ENCODE assay signal across 10 mouse cellular contexts in genomic region chr14:22259376-22260032, GRCm38 (mm10).
A peak's percentile ranks its signal among the peaks of the same experiment; 100 is the strongest.
DNase-seq lines count a peak whose midpoint lies in the region; ATAC-seq lines count a peak whose summit lies in the region.
"Had no signal": no experiment of that assay in that cellular context is flagged by ENCODE, and none has a peak within 500 bp of the region (broad histone marks: within the 10 kb centered on the region; RNA-seq: fewer than 3 reads in every experiment).

No protein-coding gene starts in this region.

- H3K9me3 ChIP-seq in heart, embryonic 12.5 days (replicated peaks): no peaks in the 10 kb centered on the region
- H3K9me3 ChIP-seq in heart, embryonic 10.5 days: no peaks in the 10 kb centered on the region
- no peaks in the 10 kb centered on the region for H3K9me3 ChIP-seq in forebrain, embryonic 12.5 days
- no peaks in the 10 kb centered on the region for H3K9me3 ChIP-seq in midbrain, embryonic 13.5 days
- H3K9me3 ChIP-seq in intestine, embryonic 15.5 days: no peaks in the 10 kb centered on the region
- H3K9me3 ChIP-seq: limb, embryonic 15.5 days had no signal

- DNase-seq in heart, embryonic 10.5 days (ENCODE audit: low spot score): no peak
- peak; percentile 58 for DNase-seq in MN1 (ENCODE audit: low spot score)
- DNase-seq in kidney, adult 8-10 months: no peak
- no peak for DNase-seq in spleen, postnatal 4 days (ENCODE audit: low spot score in 2 of 2)
- DNase-seq: spleen, adult 18-20 months had no signal

- H3K4me2 ChIP-seq in heart, embryonic 12.5 days: peak overlapping the region; percentile 31; the same call in 1 of the 2 replicates
- peak overlapping the region; percentile 24 for H3K4me2 ChIP-seq in forebrain, embryonic 12.5 days
- H3K4me2 ChIP-seq in midbrain, embryonic 13.5 days (replicated peaks): peak overlapping the region; percentile 19; the same call in 1 of the 2 replicates
- H3K4me2 ChIP-seq in intestine, embryonic 15.5 days (replicated peaks): no peak overlapping the region
- H3K4me2 ChIP-seq: limb, embryonic 15.5 days had no signal

- H3K27ac ChIP-seq in heart, embryonic 12.5 days (ENCODE audit: poor library complexity, severe bottlenecking): no peak overlapping the region
- H3K27ac ChIP-seq in heart, embryonic 10.5 days: no peak overlapping the region
- peak overlapping the region; percentile 65 for H3K27ac ChIP-seq in forebrain, embryonic 12.5 days
- peak overlapping the region; percentile 37 for H3K27ac ChIP-seq in midbrain, embryonic 13.5 days
- no peak overlapping the region for H3K27ac ChIP-seq in intestine, embryonic 15.5 days
- H3K27ac ChIP-seq: limb, embryonic 15.5 days had no signal

- H3K36me3 ChIP-seq in heart, embryonic 12.5 days: no peaks in the 10 kb centered on the region
- no peaks in the 10 kb centered on the region for H3K36me3 ChIP-seq in heart, embryonic 10.5 days
- no peaks in the 10 kb centered on the region for H3K36me3 ChIP-seq in forebrain, embryonic 12.5 days (replicated peaks)
- no peaks in the 10 kb centered on the region for H3K36me3 ChIP-seq in midbrain, embryonic 13.5 days
- H3K36me3 ChIP-seq in intestine, embryonic 15.5 days: no peaks in the 10 kb centered on the region
- H3K36me3 ChIP-seq: limb, embryonic 15.5 days had no signal

- H3K4me1 ChIP-seq in heart, embryonic 12.5 days (replicated peaks): peaks cover 5% of the 10 kb centered on the region; the same call in 1 of the 2 replicates
- H3K4me1 ChIP-seq in heart, embryonic 10.5 days: peaks cover 9% of the 10 kb centered on the region
- H3K4me1 ChIP-seq in forebrain, embryonic 12.5 days: peaks cover 12% of the 10 kb centered on the region
- peaks cover 18% of the 10 kb centered on the region for H3K4me1 ChIP-seq in midbrain, embryonic 13.5 days (replicated peaks)
- no peaks in the 10 kb centered on the region for H3K4me1 ChIP-seq in intestine, embryonic 15.5 days (replicated peaks)

- ATAC-seq in heart, embryonic 12.5 days (ENCODE audit: insufficient number of reproducible peaks, low FRiP score): no peak
- ATAC-seq in forebrain, embryonic 12.5 days (ENCODE audit: low FRiP score): peak; percentile 86
- peak; percentile 82; the same call in 1 of the 2 replicates for ATAC-seq in midbrain, embryonic 13.5 days
- ATAC-seq in intestine, embryonic 15.5 days: no peak

- 34% methylated on average over 10 of the region's 10 CpGs for WGBS in heart, embryonic 12.5 days
- 37% methylated on average over 10 of the region's 10 CpGs for WGBS in heart, embryonic 10.5 days
- 23% methylated on average over 10 of the region's 10 CpGs for WGBS in forebrain, embryonic 12.5 days
- 22% methylated on average over 10 of the region's 10 CpGs for WGBS in midbrain, embryonic 13.5 days
- WGBS in intestine, embryonic 15.5 days: 37% methylated on average over 10 of the region's 10 CpGs

- H3K9ac ChIP-seq in heart, embryonic 12.5 days: no peak overlapping the region
- no peak overlapping the region for H3K9ac ChIP-seq in forebrain, embryonic 12.5 days
- H3K9ac ChIP-seq in midbrain, embryonic 13.5 days (replicated peaks): 0 out of 2 replicates have a peak overlapping the region, but pooled peaks have one; percentile 30
- H3K9ac ChIP-seq in intestine, embryonic 15.5 days: no peak overlapping the region
- H3K9ac ChIP-seq: limb, embryonic 15.5 days had no signal

- 0 out of 2 replicates have a peak, but pooled peaks cover 4% of the 10 kb centered on the region for H3K27me3 ChIP-seq in heart, embryonic 12.5 days (replicated peaks)
- H3K27me3 ChIP-seq in heart, embryonic 10.5 days (ENCODE audit: insufficient read depth, poor library complexity, severe bottlenecking): no peaks in the 10 kb centered on the region
- peaks cover 38% of the 10 kb centered on the region for H3K27me3 ChIP-seq in forebrain, embryonic 12.5 days
- H3K27me3 ChIP-seq in midbrain, embryonic 13.5 days: 0 out of 2 replicates have a peak, but pooled peaks cover 5% of the 10 kb centered on the region
- H3K27me3 ChIP-seq in intestine, embryonic 15.5 days (replicated peaks): no peaks in the 10 kb centered on the region
- H3K27me3 ChIP-seq: limb, embryonic 15.5 days had no signal

- no peak overlapping the region for H3K4me3 ChIP-seq in heart, embryonic 12.5 days
- H3K4me3 ChIP-seq in heart, embryonic 10.5 days: no peak overlapping the region
- H3K4me3 ChIP-seq in forebrain, embryonic 12.5 days (replicated peaks): no peak overlapping the region
- no peak overlapping the region for H3K4me3 ChIP-seq in midbrain, embryonic 13.5 days (replicated peaks)
- H3K4me3 ChIP-seq in intestine, embryonic 15.5 days (replicated peaks): no peak overlapping the region
- H3K4me3 ChIP-seq: limb, embryonic 15.5 days had no signal

Comparison
In these comparisons a context has a peak if more than half of its experiments do, and no peak if none do; other contexts are left out.
1. ATAC-seq: peak in forebrain, embryonic 12.5 days (single experiment) and midbrain, embryonic 13.5 days (single experiment); none in heart, embryonic 12.5 days (single experiment) and intestine, embryonic 15.5 days (single experiment).
2. H3K27ac ChIP-seq: peak in forebrain, embryonic 12.5 days (single experiment) and midbrain, embryonic 13.5 days (single experiment); none in heart, embryonic 12.5 days (single experiment), heart, embryonic 10.5 days (single experiment) and intestine, embryonic 15.5 days (single experiment).